Mouse (Mus musculus) embryonic fibroblast, embryonic 13.5 days (primary cell): ENCODE data around the gene Clca4b.

ENCODE experiments used
- CTCF ChIP-seq: IDR thresholded peaks from 2 replicates; pipeline ENCODE4 v1.5.1; 2011; ENCODE audit warnings: mild to moderate bottlenecking, control low read depth, low read length, moderate library complexity, borderline replicate concordance; ENCODE audit not compliant: insufficient read depth
- POLR2A ChIP-seq: IDR thresholded peaks from 2 replicates; pipeline ENCODE4 v1.6.1; 2011; ENCODE audit warnings: low read depth, mild to moderate bottlenecking, control low read depth, low read length, moderate library complexity

- TF ChIP-seq CTCF (no peak), POLR2A (no peak)
Observed at GRCm38 (mm10) chr3:144914014-144914413, 18.3 kb downstream of the Clca4b start.
